Mouse (Mus musculus) embryonic facial prominence, embryonic 10.5 days (tissue): ENCODE results near the gene Rbpj. TPM values are rescaled to one million over a fixed set of nuclear protein-coding genes. Genes with fewer than 3 reads are reported as not detected.

ENCODE experiments used
- DNase-seq: peaks from one replicate; pipeline ENCODE4 v3.0.0-alpha.2; 2017; ENCODE audit warnings: low spot score
- H3K27ac ChIP-seq: fragments of 300-500 bp; sonication (generic); replicated peaks from 2 replicates; pipeline ENCODE4 v1.5.1; 2016; ENCODE audit warnings: mild to moderate bottlenecking
- H3K27me3 ChIP-seq: fragments of 300-500 bp; sonication (generic); replicated peaks from 2 replicates; pipeline ENCODE4 v1.6.1; 2016; ENCODE audit warnings: low read depth, mild to moderate bottlenecking; ENCODE audit not compliant: poor library complexity, severe bottlenecking
- H3K36me3 ChIP-seq: fragments of 300-500 bp; sonication (generic); replicated peaks from 2 replicates; pipeline ENCODE4 v1.6.1; 2016; ENCODE audit warnings: mild to moderate bottlenecking, moderate library complexity
- H3K4me1 ChIP-seq: fragments of 300-500 bp; sonication (generic); 2 replicates; pipeline ENCODE4 v1.6.1; 2016
- H3K4me3 ChIP-seq: fragments of 300-500 bp; sonication (generic); 2 replicates; pipeline ENCODE4 v1.5.1; 2016; ENCODE audit warnings: mild to moderate bottlenecking, moderate library complexity
- H3K9me3 ChIP-seq: fragments of 300-500 bp; sonication (generic); 2 replicates; pipeline ENCODE4 v1.6.1; 2016; ENCODE audit warnings: mild to moderate bottlenecking
- WGBS: fragments of 180-500 bp; shearing (Covaris S2); methylation state at CpG from one replicate; pipeline ENCODE4 v1.1.7; 2016; 5-methylcytosine and 5-hydroxymethylcytosine counted together
- polyA plus RNA-seq: library from polyadenylated mRNA; unstranded; fragments of >200 nt; fragmentation: Nextera tagmentation; extraction: Ambion mirVana; gene quantifications from 2 replicates; pipeline ENCODE4 v1.2.1, GENCODE M21; 2016

Rbpj gene
- polyA plus RNA-seq, 1 experiment from 2014 or later = 44.9 TPM

GRCm38 (mm10) chr5:53500509-53501145 is 34.7 kb downstream of the Rbpj start:
- WGBS = 70% methylated on average over 10 of the region's 10 CpGs
- DNase-seq = no peak
- H3K27me3 ChIP-seq = no peaks in the 10 kb centered on the region

DNA sequence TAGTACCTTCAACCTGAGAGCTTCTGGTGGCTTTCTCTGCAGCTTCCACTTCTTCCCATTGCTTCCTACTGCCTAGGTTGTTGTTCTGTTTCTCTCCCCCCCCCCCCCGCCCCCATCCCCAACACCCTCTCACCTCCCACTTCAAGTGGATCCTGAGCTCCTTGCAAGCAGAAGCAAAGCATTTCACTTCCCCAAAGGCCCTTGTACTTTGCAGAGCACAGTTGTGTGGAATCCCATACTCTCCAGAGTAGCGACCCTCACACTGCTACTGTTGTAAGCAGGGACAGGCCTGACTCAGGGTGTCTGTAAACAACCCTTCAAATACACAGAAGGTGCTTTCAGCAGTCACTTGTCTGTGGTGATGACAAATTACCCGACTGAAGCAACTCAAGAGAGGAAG is 37.3 kb downstream of the Rbpj start:
- Histone ChIP-seq H3K4me1 (peaks cover 12% of the 10 kb centered on the region; the same call in 1 of the 2 replicates), H3K9me3 (no peaks in the 10 kb centered on the region), H3K27ac (no peak overlapping the region), H3K27me3 (no peaks in the 10 kb centered on the region), H3K36me3 (no peaks in the 10 kb centered on the region), H3K4me3 (no peak overlapping the region)
- WGBS = 66% methylated on average over 3 of the region's 3 CpGs
- no peak for DNase-seq

More at GRCm38 (mm10) chr5:53500509-53501145, 34.7 kb downstream of the Rbpj start:
- Histone ChIP-seq H3K4me3 (no peak overlapping the region), H3K9me3 (no peaks in the 10 kb centered on the region), H3K4me1 (0 out of 2 replicates have a peak, but pooled peaks cover 7% of the 10 kb centered on the region), H3K27ac (no peak overlapping the region), H3K36me3 (no peaks in the 10 kb centered on the region)

DNA sequence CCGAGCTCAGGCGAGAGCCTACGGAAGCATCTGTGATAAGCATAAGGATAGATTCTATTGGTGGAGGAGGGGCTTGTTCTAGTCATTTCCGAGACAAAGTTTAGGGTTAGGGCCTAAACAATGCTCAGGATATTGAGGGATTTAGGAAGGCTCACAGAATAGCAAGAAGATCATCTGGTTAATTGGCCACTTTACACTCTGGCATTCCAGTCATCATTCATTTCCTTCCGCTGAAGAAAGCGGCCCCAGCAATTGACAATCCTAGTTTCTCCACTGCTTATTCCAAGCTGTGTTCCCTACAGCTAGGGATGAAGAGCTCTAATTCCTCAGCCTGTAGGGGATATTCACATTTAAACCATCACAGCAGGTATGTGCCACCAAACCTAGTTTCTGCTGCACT is 39.8 kb downstream of the Rbpj start:
- 77% methylated on average over 6 of the region's 6 CpGs for WGBS
- DNase-seq = no peak

DNA sequence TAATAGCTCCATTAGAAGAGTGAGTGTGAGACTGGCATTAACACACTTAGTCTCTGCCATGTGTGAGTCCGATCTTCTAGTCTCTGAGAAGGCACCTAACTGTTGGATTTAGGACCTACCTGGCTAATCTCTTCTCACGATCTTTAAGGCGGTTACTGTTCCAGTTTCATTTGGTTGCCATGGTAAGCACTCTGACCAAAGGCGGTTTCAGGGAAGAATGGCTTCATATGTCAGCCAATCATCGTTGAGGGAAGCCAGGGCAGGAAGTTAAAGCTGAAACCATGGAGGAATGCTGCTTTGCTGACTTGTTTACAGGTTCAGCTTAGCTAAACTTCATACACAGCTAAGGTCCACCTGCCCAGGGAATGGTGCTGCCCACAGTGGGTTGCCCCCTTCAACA is 41.4 kb downstream of the Rbpj start:
- Histone ChIP-seq H3K27ac (no peak overlapping the region), H3K27me3 (no peaks in the 10 kb centered on the region), H3K4me3 (no peak overlapping the region), H3K9me3 (no peaks in the 10 kb centered on the region), H3K36me3 (no peaks in the 10 kb centered on the region), H3K4me1 (peaks cover 4% of the 10 kb centered on the region; the same call in 1 of the 2 replicates)
- WGBS = 82% methylated on average over 5 of the region's 5 CpGs
- DNase-seq = no peak

More for the DNA sequence above, 39.8 kb downstream of the Rbpj start:
- no peak overlapping the region for H3K27ac ChIP-seq
- H3K9me3 ChIP-seq = no peaks in the 10 kb centered on the region
- H3K4me3 ChIP-seq = no peak overlapping the region
- no peaks in the 10 kb centered on the region for H3K36me3 ChIP-seq
- peaks cover 9% of the 10 kb centered on the region; the same call in 1 of the 2 replicates for H3K4me1 ChIP-seq
- no peaks in the 10 kb centered on the region for H3K27me3 ChIP-seq

DNA sequence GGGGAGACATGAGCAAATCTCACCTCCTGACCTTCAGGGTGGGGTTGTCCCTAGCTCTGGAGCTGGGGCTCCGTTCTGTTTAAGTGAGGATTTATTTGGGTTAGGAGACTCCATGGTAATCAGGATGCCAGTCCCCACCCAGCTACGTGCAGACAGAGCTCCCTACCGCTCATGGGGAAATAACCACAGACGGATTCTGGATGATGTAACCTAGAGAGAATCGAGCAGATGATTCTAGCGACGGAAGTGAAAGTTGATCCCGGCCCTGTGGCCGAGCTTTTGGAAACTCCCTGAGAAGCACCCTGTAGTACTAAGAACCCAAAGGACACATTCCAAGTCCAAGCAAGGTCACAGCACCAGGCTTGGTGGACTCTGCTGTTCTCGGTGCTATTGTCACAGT is 43.5 kb downstream of the Rbpj start:
- no peak overlapping the region for H3K27ac ChIP-seq
- no peaks in the 10 kb centered on the region for H3K9me3 ChIP-seq
- no peaks in the 10 kb centered on the region for H3K36me3 ChIP-seq
- H3K4me1 ChIP-seq = peaks cover 4% of the 10 kb centered on the region; the same call in 1 of the 2 replicates
- H3K4me3 ChIP-seq = no peak overlapping the region
- no peaks in the 10 kb centered on the region for H3K27me3 ChIP-seq
- no peak for DNase-seq
- 78% methylated on average over 10 of the region's 10 CpGs for WGBS

- Histone ChIP-seq H3K9me3 (no peaks in the 10 kb centered on the region), H3K4me1 (peaks cover 4% of the 10 kb centered on the region; the same call in 1 of the 2 replicates), H3K36me3 (no peaks in the 10 kb centered on the region), H3K27me3 (no peaks in the 10 kb centered on the region), H3K4me3 (no peak overlapping the region), H3K27ac (no peak overlapping the region)
- DNase-seq = no peak
- whole genome bisulfite sequencing = 92% methylated on average over 2 of the region's 2 CpGs
Measured at GRCm38 (mm10) chr5:53509927-53510326, 44.0 kb downstream of the Rbpj start.

GRCm38 (mm10) chr5:53511426-53511825 is 45.5 kb downstream of the Rbpj start:
- DNase-seq = no peak
- Histone ChIP-seq H3K9me3 (no peaks in the 10 kb centered on the region), H3K4me3 (no peak overlapping the region), H3K27me3 (no peaks in the 10 kb centered on the region), H3K4me1 (peaks cover 4% of the 10 kb centered on the region; the same call in 1 of the 2 replicates), H3K36me3 (no peaks in the 10 kb centered on the region), H3K27ac (no peak overlapping the region)
- 94% methylated on average over 4 of the region's 4 CpGs for WGBS

DNA sequence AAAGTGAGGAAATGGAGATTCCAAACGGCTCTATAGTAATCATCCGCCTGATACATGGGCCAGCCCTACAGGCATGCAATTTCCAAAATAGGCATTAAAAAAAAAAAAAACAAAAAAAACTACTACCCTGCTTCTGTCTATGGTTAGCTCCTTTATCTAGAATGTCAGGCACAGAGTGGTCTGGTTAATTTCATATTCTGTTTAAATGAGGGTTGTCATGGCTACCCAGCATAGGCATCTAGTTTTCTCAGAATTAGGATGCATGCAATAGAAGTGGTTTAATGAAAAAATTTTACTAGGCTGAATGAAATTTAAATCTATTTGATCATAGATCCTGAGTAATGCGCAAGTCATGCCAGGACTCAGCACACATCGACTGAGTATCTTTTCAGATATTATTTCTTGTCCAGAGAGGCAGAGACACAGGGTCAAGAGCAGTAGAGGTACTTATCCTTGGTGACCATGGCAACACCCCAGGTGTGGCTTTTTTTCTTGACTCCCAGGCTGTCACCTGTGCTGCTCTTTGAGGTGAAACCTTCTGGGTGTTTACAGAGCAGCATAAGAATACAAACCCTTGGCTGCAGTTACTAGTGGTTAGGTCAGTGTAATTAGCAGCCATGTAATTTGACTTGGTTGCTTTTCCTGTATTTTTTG is 49.1 kb downstream of the Rbpj start:
- Histone ChIP-seq H3K36me3 (no peaks in the 10 kb centered on the region), H3K9me3 (no peaks in the 10 kb centered on the region), H3K4me3 (no peak overlapping the region), H3K4me1 (no peaks in the 10 kb centered on the region), H3K27me3 (no peaks in the 10 kb centered on the region), H3K27ac (no peak overlapping the region)
- 91% methylated on average over 4 of the region's 4 CpGs for WGBS
- no peak for DNase-seq

- no peaks in the 10 kb centered on the region for H3K36me3 ChIP-seq
- no peaks in the 10 kb centered on the region for H3K27me3 ChIP-seq
- no peak for DNase-seq
- H3K9me3 ChIP-seq = no peaks in the 10 kb centered on the region
- H3K4me3 ChIP-seq = no peak overlapping the region
- WGBS = 91% methylated on average over 2 of the region's 2 CpGs
- H3K4me1 ChIP-seq = no peaks in the 10 kb centered on the region
- no peak overlapping the region for H3K27ac ChIP-seq
Measured at GRCm38 (mm10) chr5:53516482-53516881, 50.5 kb downstream of the Rbpj start.

- WGBS = 79% methylated on average over 8 of the region's 8 CpGs
- Histone ChIP-seq H3K4me3 (no peak overlapping the region), H3K9me3 (no peaks in the 10 kb centered on the region), H3K4me1 (no peaks in the 10 kb centered on the region), H3K36me3 (no peaks in the 10 kb centered on the region), H3K27me3 (no peaks in the 10 kb centered on the region), H3K27ac (no peak overlapping the region)
- DNase-seq = no peak
Measured at GRCm38 (mm10) chr5:53517802-53518201, 51.9 kb downstream of the Rbpj start.

DNA sequence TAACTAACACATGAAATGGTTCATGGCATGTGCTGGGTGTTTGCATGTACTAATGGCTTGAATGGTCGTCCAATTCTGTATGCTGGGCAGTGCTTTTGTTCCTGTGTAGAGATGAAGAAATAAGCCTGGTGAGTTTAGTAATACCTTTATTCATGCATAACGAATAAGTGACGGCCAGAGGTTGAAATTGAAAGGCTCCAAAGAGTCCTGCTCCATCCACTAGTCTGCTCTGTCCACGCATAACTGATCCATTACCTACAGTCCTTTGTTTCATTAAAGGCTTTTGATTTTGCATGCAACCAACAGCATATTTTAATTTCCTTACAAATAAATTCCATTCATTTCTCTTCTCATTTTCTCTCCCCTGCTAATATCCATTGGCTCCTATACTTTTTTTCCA is 53.2 kb downstream of the Rbpj start:
- no peaks in the 10 kb centered on the region for H3K36me3 ChIP-seq
- no peak overlapping the region for H3K27ac ChIP-seq
- 87% methylated on average over 4 of the region's 4 CpGs for WGBS
- DNase-seq = no peak
- H3K9me3 ChIP-seq = no peaks in the 10 kb centered on the region
- H3K27me3 ChIP-seq = no peaks in the 10 kb centered on the region
- no peaks in the 10 kb centered on the region for H3K4me1 ChIP-seq
- no peak overlapping the region for H3K4me3 ChIP-seq

DNA sequence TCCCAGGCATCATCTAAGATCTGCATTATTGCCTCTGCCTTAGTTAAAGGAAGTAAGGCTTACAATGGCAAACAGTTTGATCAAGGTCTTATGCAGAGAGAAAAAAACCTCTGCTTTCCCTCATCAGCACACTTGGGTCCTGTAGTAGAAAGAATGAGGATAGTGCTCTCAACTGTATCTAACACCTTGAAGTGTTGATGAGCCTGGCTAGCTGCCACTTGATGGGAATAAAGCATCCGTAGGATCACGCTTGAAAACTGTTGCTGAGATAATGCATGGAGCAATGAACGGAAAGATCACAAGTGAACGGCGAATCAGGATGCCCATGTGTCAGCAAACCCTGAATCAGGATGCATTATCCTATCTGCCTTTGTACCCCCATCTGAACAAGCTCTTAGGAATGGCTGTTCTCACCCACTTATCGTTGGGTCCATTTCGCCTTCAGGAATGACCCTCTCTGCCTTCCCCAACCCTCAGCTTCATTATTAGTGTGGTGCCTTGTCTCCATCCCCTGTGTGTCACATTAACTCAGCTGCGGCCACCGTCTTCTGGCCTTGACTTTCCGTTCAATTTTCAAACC is 54.1 kb downstream of the Rbpj start:
- Histone ChIP-seq H3K27me3 (no peaks in the 10 kb centered on the region), H3K27ac (no peak overlapping the region), H3K4me3 (no peak overlapping the region), H3K36me3 (no peaks in the 10 kb centered on the region), H3K4me1 (no peaks in the 10 kb centered on the region), H3K9me3 (no peaks in the 10 kb centered on the region)
- no peak for DNase-seq
- WGBS = 92% methylated on average over 10 of the region's 10 CpGs

- no peak for DNase-seq
- H3K4me1 ChIP-seq = peaks cover 8% of the 10 kb centered on the region
- H3K36me3 ChIP-seq = no peaks in the 10 kb centered on the region
- WGBS = 66% methylated on average over 3 of the region's 3 CpGs
- H3K9me3 ChIP-seq = no peaks in the 10 kb centered on the region
- no peak overlapping the region for H3K4me3 ChIP-seq
- no peaks in the 10 kb centered on the region for H3K27me3 ChIP-seq
- H3K27ac ChIP-seq = no peak overlapping the region
Measured at GRCm38 (mm10) chr5:53523046-53523445, 57.1 kb downstream of the Rbpj start.
